Mouse (Mus musculus): ENCODE measurements around the gene Tapbpl. TPM values are rescaled to one million over a fixed set of nuclear protein-coding genes. Genes with fewer than 3 reads are reported as not detected.
A peak's percentile ranks its signal among the peaks of the same experiment; 100 is the strongest.

Gene Tapbpl
- total RNA-seq, 1 experiment from 2014 or later: 29.7 TPM

DNA sequence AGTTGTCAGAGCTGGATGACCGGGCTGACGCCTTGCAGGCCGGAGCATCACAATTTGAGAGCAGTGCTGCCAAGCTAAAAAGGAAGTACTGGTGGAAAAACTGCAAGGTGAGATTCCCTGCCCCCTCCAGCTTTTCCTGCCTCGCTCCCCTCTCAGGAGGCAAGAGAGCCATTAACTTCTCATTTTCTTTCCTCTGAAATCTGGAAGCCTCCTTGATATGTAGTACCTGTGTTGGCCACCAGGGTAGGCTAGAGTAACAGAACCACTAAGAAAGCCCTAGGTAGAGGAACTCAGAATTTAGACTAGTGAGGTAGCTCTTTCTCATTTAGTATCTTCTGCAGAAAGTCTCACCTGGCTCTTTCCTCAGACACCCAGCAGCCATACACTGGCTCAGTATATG is 12.7 kb downstream of the Tapbpl start:
- peak; percentile 14 to 24; a peak in 1 of 4 replicates for ATAC-seq (replicated peaks in 1 of 2; ENCODE audit: insufficient read depth in 1 of 2, low FRiP score in 2 of 2, low TSS enrichment in 1 of 2, low read depth in 1 of 2, poor library complexity in 2 of 2, severe bottlenecking in 2 of 2)

DNA sequence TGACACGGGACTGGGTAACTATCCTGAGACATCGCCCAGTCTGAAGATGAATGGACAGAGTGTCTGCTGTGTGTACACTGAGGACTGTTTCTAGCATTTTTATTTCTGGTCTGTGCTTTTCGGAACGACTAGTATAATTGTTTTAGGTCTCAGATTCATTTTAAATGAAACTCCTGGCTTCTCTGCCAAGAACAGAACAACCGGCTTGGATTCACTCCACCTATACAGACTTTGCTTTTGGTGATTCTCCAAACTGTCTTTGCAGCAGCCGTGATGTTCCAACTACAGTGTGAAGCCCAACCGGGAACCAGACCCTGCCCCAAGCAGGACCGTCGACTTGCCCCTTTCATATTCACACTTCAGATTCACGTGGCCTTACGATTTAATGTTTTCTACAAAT is 13.8 kb downstream of the Tapbpl start:
- ATAC-seq (replicated peaks in 1 of 2; ENCODE audit: insufficient read depth in 1 of 2, low FRiP score in 2 of 2, low TSS enrichment in 1 of 2, low read depth in 1 of 2, poor library complexity in 2 of 2, severe bottlenecking in 2 of 2): no peak

DNA sequence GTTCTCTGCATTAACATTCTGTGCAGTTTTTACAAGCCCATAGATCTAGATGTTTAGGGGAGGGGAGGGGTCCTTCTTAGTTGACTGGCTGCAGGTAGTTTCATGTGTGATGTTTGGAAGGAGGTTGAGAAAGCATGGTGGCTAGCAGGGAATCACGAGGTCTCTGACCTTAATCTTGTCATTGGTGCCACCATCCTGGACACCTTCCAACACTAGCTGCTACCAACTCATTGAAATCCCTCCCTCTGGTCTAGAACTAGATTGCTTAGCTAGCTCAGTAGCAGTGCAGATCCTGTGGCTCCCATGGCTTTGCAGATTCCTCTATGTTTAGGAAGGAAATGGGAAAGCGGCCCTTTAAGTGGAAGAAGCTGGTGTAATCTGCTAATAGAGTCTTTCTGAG is 14.8 kb downstream of the Tapbpl start:
- no peak for ATAC-seq (replicated peaks in 1 of 2; ENCODE audit: insufficient read depth in 1 of 2, low FRiP score in 2 of 2, low TSS enrichment in 1 of 2, low read depth in 1 of 2, poor library complexity in 2 of 2, severe bottlenecking in 2 of 2)

DNA sequence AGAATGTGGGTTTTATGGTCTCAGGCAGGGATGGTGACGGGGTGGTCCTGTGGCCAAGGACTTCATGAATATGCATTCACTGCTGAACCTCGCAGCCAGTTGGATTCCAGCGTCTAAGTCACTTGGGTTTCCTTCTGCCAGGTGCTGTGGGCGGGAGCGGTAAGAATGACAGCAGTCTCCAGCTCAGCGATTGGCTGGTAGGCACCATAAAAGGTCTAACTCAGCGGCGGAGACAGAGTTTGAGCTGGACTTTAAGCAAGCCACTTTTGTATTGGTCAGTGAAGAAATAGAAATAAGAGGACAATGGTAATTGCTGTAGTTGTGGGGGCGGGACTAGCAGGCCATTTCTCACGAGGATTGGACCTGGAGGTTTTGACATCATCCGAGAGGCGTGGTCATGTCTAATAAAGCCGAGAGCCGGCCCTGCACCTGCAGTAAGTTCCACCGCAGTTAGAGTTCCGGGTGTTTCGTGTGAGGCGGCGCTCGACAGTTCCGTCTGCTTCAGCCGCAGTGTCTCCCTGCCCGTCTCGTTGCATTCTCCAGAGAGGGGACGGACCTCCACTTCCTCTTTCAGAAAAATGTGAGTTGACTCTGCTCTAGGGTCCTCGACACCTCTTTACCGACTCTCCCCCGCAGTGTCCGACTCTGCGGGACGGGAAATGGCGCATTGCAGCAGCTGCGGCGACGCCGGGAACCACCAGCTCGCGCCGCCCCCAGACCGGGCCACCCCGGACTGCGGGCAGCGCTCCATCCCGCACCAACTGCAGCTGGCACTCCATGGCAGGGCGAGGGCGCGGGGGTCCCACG is 16.3 kb downstream of the Tapbpl start, which contains the start of gene Vamp1:
Vamp1 (plus strand) TSS at position 404 of the 807 bp plus-strand sequence.
- ATAC-seq (replicated peaks in 1 of 2; ENCODE audit: insufficient read depth in 1 of 2, low FRiP score in 2 of 2, low TSS enrichment in 1 of 2, low read depth in 1 of 2, poor library complexity in 2 of 2, severe bottlenecking in 2 of 2): peak; percentile 87 to 92

DNA sequence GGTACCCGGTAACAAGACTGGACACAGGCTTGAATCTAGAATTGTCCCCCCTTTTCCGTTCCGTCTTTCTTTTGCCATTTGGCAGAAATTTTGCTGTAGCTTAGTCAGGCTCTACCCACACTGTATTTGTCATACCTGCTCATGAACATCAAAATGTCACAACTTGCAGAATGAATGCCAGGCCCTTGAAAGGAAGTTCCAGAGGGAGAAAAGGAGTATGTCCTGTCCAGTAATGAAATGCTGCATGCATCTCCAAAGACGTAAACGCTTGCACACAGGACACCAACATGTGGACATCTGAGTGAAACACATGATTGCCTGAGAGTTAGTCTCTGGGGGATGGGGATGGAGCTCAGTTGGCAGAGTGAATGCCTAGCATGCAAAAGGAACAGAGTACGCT is 17.9 kb downstream of the Tapbpl start:
- ATAC-seq (replicated peaks in 1 of 2; ENCODE audit: insufficient read depth in 1 of 2, low FRiP score in 2 of 2, low TSS enrichment in 1 of 2, low read depth in 1 of 2, poor library complexity in 2 of 2, severe bottlenecking in 2 of 2): no peak

DNA sequence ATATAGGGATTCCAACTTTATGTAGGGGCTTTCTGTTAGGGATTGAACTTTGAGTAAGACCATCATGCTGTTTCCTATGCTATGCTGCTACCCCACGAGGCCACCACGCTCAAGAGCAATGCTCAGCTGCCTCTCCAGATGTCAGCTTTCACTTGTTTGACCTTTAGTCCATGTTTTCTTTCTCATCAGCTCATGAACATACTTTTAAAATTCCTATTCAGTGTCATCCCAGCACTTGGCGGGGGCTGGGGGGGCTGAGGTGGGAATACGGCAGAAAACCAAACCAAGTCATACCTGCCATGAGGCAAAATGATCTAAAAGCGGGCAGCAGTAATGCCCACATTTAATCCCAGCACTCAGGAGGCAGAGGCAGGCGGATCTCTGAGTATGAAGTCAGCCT is 18.5 kb downstream of the Tapbpl start:
- ATAC-seq (replicated peaks in 1 of 2; ENCODE audit: insufficient read depth in 1 of 2, low FRiP score in 2 of 2, low TSS enrichment in 1 of 2, low read depth in 1 of 2, poor library complexity in 2 of 2, severe bottlenecking in 2 of 2): no peak

DNA sequence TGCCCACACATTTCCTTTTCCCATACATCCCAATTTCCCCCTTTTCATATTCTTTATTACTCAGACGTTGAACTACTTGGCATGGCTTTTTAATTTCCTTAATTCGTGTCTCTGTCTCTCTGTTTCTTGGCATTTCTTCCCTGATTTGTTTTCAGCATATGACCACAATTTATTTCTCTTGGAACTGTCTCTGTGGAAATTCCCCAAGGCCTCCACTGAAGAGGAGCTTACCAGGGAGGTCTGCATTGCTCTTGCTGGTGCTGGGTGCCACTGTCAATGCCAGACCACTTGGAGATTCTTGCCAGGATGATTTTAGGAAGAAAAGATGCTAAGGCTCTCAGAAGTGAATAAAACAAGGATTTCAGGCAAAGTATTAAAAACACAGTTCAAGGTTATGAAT is 19.0 kb downstream of the Tapbpl start:
- no peak for ATAC-seq (replicated peaks in 1 of 2; ENCODE audit: insufficient read depth in 1 of 2, low FRiP score in 2 of 2, low TSS enrichment in 1 of 2, low read depth in 1 of 2, poor library complexity in 2 of 2, severe bottlenecking in 2 of 2)

DNA sequence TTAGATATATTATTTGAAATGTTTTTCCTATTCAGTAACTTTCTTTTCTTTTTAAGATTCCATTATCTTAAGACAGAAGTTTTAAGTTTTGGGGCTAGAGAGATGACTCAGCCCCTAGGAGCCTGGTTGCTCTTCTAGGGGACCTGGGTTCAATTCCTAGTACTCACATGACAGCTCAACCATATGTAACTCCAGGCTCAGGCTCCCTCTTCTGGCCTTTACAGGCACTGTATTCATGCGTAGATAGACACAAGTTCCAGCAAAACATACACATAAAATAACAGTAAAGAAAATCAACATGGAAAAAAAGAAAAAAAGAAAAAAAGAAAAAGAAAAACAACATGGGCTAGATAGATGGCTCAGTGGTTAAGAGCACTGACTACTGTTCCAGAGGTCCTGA is 21.2 kb downstream of the Tapbpl start:
- ATAC-seq (replicated peaks in 1 of 2; ENCODE audit: insufficient read depth in 1 of 2, low FRiP score in 2 of 2, low TSS enrichment in 1 of 2, low read depth in 1 of 2, poor library complexity in 2 of 2, severe bottlenecking in 2 of 2): no peak

DNA sequence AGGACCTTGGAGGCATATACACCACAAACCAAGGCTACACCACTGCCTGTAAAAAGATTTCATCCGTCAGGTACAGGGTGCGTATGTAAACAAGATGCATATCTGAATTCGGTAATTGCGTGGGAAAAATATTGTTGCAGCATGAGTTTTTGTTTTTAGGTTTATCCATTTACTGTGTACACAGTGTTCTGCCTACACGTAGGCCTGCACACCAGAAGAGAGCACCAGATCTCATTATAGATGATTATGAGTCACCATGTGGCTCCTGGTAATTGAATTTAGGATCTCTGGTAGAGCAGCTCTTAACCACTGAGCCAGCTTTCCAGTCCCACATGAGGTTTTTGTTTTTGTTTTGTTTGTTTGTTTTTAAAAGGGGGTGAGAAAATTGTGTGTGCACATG is 34.5 kb downstream of the Tapbpl start:
- no peak for ATAC-seq (replicated peaks in 1 of 2; ENCODE audit: insufficient read depth in 1 of 2, low FRiP score in 2 of 2, low TSS enrichment in 1 of 2, low read depth in 1 of 2, poor library complexity in 2 of 2, severe bottlenecking in 2 of 2)

DNA sequence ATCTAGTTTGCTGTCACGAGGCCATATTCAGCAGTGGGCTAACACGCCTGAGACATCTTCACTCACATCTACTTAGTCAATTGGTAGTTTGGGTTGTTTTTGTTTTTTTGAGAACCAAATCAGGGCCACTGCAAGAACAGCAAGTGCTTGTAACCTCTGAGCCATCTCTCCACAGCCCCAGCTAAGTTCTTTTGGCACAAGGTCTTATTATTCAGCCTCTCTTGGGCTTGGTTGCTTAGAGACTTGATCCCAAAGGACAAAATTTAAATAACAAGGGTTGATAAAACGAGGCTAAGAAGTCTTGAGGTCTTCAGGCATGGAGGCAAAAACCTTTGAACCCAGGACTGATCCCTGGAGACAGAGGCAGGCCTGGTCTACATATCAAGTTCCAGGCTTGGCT is 35.4 kb downstream of the Tapbpl start:
- ATAC-seq (replicated peaks in 1 of 2; ENCODE audit: insufficient read depth in 1 of 2, low FRiP score in 2 of 2, low TSS enrichment in 1 of 2, low read depth in 1 of 2, poor library complexity in 2 of 2, severe bottlenecking in 2 of 2): no peak

DNA sequence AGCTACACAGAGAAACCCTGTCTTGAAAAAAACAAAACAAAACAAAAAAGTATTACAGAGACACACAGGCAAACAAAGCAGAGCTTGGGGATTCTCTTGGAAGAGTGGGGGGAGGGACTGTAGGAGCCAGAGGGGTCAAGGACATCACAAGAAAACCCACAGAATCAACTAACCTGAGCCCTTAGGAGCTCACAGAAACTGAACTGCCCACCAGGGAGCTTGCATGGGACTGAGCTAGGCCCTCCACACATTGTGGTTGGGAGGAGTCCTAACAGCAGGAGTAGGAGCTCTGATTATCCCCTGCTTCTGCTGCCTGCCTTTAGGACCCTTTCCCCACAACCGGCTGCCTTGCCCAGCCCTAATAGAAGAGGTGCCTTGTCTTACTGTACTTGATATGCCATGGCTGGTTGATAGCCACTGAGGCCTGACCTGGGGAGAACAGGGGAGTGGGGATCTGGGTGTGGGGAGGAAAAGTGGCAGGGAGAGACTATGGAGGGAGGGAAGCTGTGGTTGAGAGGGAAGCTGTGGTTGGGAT is 36.1 kb downstream of the Tapbpl start:
- ATAC-seq (replicated peaks in 1 of 2; ENCODE audit: insufficient read depth in 1 of 2, low FRiP score in 2 of 2, low TSS enrichment in 1 of 2, low read depth in 1 of 2, poor library complexity in 2 of 2, severe bottlenecking in 2 of 2): no peak

DNA sequence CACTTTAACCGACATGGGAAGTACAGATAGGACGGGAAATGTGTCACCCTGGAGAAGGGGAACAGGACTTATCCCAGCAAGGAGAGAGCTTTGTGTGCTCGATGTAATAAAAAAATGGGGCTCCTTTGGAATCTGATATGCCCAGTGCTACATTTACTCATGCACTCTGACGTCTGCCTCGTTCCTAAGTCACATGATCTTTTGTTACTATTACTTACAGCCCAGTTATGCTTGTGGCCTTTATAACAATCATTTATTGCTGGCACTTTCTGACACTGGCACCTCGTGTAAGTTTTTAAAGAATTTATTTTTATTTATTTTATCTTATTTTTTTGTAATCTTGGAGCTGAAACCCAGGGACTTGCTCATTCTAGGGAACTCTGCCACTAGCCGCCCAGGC is 38.3 kb downstream of the Tapbpl start:
- ATAC-seq (replicated peaks in 1 of 2; ENCODE audit: insufficient read depth in 1 of 2, low FRiP score in 2 of 2, low TSS enrichment in 1 of 2, low read depth in 1 of 2, poor library complexity in 2 of 2, severe bottlenecking in 2 of 2): no peak

DNA sequence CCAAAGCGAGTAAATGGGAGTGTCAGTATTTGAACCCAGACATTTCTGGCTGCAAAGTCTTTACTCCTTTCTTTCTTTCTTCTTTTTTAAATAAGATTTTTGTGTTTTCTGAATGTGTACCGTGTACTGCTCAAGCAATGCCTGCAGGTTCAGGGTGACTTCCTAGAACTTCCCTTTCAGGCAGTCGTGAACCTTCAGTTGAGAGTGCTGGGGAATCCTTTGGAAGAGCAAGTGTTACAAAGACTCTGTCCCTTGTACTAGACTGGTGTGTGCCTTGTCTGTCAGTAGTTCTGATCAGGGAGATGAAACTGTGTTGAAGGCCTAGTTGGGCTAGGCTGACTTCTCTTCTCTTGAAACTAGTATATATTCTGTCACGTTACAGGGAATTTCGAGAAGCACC is 38.8 kb downstream of the Tapbpl start:
- no peak for ATAC-seq (replicated peaks in 1 of 2; ENCODE audit: insufficient read depth in 1 of 2, low FRiP score in 2 of 2, low TSS enrichment in 1 of 2, low read depth in 1 of 2, poor library complexity in 2 of 2, severe bottlenecking in 2 of 2)

DNA sequence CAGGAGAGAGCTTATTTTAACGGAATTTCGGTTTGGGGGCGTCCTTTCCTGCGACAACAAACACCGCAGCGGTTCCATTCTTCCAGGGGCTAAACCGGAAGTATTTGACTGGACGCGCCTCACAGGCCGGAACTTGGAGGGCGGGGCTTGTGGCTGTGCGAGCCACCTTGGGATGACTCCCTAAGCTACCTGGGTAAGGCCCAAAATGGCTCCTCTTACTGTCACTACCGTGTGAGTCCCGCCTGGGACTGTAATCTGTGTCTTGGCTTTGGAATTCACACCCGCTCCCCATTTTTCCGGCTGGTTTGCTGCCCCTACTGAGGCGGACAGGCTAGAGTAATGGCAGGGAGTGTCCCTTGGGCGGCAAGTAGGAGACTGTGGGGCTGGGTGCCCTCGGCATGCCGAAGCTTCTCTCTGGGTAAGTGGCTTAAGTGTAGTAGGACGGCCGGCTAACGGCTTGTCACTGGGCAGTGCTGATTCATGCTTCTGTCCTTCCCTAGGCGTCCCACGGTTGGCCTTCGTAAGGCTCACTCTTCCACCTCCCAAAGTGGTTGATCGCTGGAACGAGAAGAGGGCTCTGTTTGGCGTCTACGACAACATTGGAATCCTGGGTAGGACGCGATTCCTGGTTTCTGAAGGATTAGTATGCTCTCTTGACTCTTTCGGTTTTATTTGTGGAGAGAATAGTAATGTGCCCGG is 39.5 kb downstream of the Tapbpl start:
- peak; percentile 76 to 78 for ATAC-seq (replicated peaks in 1 of 2; ENCODE audit: insufficient read depth in 1 of 2, low FRiP score in 2 of 2, low TSS enrichment in 1 of 2, low read depth in 1 of 2, poor library complexity in 2 of 2, severe bottlenecking in 2 of 2)

DNA sequence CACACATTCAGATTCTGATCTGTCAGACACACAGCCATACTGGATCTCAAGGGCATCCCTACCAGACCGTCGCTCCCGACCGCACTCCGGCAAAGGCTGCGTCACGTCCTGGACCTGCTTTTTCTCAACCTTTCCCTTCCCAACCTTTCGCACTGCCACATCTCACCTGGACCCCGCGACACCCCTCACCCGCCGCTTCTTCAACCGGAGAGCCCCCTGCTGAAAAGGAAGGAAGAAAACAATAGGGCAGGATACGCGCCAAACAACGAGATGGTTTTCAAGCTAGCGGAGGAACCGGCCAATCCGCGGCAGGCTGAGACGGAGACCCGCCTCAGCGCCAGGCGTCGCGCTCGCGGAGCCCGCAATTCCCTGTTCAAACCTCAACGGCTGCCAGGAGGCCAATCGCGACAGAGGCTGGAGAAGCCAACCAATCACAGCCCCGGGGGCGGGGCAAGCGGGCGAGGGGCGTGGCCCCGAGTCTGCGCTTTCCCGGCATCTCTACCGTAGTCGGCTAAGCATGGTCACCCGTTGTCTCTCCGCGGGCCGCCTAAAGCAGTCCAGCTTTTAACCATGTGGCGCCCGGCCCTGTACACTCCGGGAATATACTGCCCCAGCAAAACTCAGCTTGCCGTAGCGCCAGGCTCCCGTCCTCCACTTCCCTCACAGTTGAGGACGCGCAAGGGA is 40.2 kb downstream of the Tapbpl start, which contains the start of the genes Ncapd2 and Mrpl51:
Ncapd2 (minus strand) TSS at position 370 of the 684 bp plus-strand sequence.
Mrpl51 (plus strand) TSS at position 470 of the 684 bp plus-strand sequence.
- peak; percentile 95 to 96 for ATAC-seq (replicated peaks in 1 of 2; ENCODE audit: insufficient read depth in 1 of 2, low FRiP score in 2 of 2, low TSS enrichment in 1 of 2, low read depth in 1 of 2, poor library complexity in 2 of 2, severe bottlenecking in 2 of 2)

DNA sequence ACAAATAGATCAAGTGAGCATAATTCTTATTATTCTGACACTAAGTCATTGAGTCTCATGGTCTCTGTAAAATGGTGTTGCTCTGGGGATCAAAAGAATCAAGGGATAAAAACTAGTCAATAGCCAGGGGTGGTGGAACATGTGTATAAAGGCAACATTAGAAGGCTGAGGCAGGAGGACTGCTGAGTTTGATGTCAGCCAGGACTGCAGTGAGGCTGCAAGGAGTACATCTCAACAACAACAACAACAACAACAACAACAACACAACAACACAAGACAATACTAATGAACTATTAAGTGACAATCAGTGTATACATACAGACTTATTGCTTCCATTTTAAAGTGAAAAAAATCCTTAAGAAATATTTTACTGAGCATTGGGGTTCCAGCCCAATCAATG is 40.8 kb downstream of the Tapbpl start:
- ATAC-seq (replicated peaks in 1 of 2; ENCODE audit: insufficient read depth in 1 of 2, low FRiP score in 2 of 2, low TSS enrichment in 1 of 2, low read depth in 1 of 2, poor library complexity in 2 of 2, severe bottlenecking in 2 of 2): no peak

DNA sequence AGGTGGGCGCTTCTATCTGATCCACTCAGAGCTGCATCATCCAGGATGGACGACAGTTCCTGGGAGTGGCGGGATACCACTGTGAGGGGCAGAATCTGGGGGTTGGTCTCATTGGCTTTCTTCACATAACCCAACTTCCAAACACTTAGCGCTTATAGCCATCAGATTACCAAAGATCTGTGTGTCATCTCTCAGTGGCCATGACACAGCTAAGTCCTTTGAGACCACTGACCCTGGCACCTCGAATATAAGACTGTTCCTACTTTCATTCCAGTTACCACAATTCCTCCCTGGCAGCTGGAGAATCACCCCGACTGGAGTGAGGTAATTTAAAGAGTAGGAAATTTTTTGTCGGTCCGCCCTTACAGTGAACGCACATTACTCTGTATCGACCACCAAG is 45.5 kb downstream of the Tapbpl start:
- no peak for ATAC-seq (replicated peaks in 1 of 2; ENCODE audit: insufficient read depth in 1 of 2, low FRiP score in 2 of 2, low TSS enrichment in 1 of 2, low read depth in 1 of 2, poor library complexity in 2 of 2, severe bottlenecking in 2 of 2)

DNA sequence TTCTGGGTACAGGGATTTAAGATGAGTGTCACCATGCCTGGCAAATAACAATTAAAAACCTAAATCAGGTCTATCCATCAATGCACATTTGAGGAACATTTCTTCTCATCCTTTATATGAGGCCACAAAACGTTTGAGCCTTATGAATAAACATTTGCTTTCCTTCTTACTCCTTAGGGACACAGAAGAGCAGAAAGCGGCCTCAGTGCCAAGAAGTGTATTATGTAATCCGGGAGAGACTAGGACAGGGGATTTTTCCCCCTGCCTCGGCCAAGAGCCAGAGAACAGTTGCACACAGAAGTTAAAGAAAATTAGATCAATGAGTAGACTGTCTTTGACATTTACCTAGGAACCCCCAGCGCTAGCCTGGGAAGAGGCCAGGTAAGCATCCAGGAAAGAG is 49.5 kb downstream of the Tapbpl start:
- ATAC-seq (replicated peaks in 1 of 2; ENCODE audit: insufficient read depth in 1 of 2, low FRiP score in 2 of 2, low TSS enrichment in 1 of 2, low read depth in 1 of 2, poor library complexity in 2 of 2, severe bottlenecking in 2 of 2): no peak
